Mouse (Mus musculus) common myeloid progenitor, adult 5-6 weeks (primary cell): ENCODE data around the gene Nfyc. TPM values are rescaled to one million over a fixed set of nuclear protein-coding genes. Genes with fewer than 3 reads are reported as not detected.

Experiments
- ATAC-seq: replicated peaks from 2 replicates; pipeline ENCODE4 v1.8.0; 2016; ENCODE audit warnings: low read depth, mild to moderate bottlenecking, moderate TSS enrichment, inconsistent platforms; ENCODE audit not compliant: poor library complexity, severe bottlenecking
- total RNA-seq: library from RNA; stranded (forward); fragments of 200-1000, 187-1606 nt; gene quantifications from 2 replicates; pipeline ENCODE4 v1.2.3, GENCODE M21; 2017

Gene Nfyc
- total RNA-seq, 1 experiment from 2014 or later, result 51.2 TPM

- no peak for ATAC-seq
Observed at GRCm38 (mm10) chr4:120826418-120826817, 5.0 kb downstream of the Nfyc start.

GRCm38 (mm10) chr4:120825577-120826326 is 5.6 kb downstream of the Nfyc start:
- ATAC-seq, result peak; percentile 92

- ATAC-seq, result peak; percentile 84
Observed at GRCm38 (mm10) chr4:120825100-120825553, 6.2 kb downstream of the Nfyc start.

- ATAC-seq, result no peak
Observed at GRCm38 (mm10) chr4:120822191-120822911, 9.0 kb downstream of the Nfyc start.

- ATAC-seq, result no peak
Observed at GRCm38 (mm10) chr4:120819871-120820270, 11.5 kb downstream of the Nfyc start.

GRCm38 (mm10) chr4:120819296-120819695 is 12.1 kb downstream of the Nfyc start:
- ATAC-seq, result no peak

- no peak for ATAC-seq
Observed at GRCm38 (mm10) chr4:120817951-120818350, 13.4 kb downstream of the Nfyc start.

- no peak for ATAC-seq
Observed at GRCm38 (mm10) chr4:120817002-120817774, 14.2 kb downstream of the Nfyc start.

GRCm38 (mm10) chr4:120815622-120816334 is 15.6 kb downstream of the Nfyc start:
- peak; percentile 99 for ATAC-seq

- ATAC-seq, result no peak
Observed at GRCm38 (mm10) chr4:120815163-120815562, 16.2 kb downstream of the Nfyc start.

- ATAC-seq, result no peak
Observed at GRCm38 (mm10) chr4:120814171-120814570, 17.2 kb downstream of the Nfyc start.

GRCm38 (mm10) chr4:120813762-120814161 is 17.6 kb downstream of the Nfyc start:
- no peak for ATAC-seq

GRCm38 (mm10) chr4:120805816-120806215 is 25.6 kb downstream of the Nfyc start:
- no peak for ATAC-seq

GRCm38 (mm10) chr4:120801446-120801845 is 29.9 kb downstream of the Nfyc start:
- peak; percentile 73 for ATAC-seq

- ATAC-seq, result no peak
Observed at GRCm38 (mm10) chr4:120800691-120801090, 30.7 kb downstream of the Nfyc start.

GRCm38 (mm10) chr4:120799680-120800166 is 31.6 kb downstream of the Nfyc start:
- ATAC-seq, result no peak

- no peak for ATAC-seq
Observed at GRCm38 (mm10) chr4:120797985-120798725, 33.2 kb downstream of the Nfyc start.

- peak; percentile 50 for ATAC-seq
Observed at GRCm38 (mm10) chr4:120796687-120797086, 34.7 kb downstream of the Nfyc start.

- no peak for ATAC-seq
Observed at GRCm38 (mm10) chr4:120795646-120796045, 35.7 kb downstream of the Nfyc start.
